Mouse (Mus musculus) E14TG2a.4 (cell line): ENCODE measurements around the gene Iqch.

ENCODE experiments used
- CTCF ChIP-seq: conservative IDR thresholded peaks from 2 replicates; pipeline ENCODE4 v1.5.1; 2014; ENCODE audit warnings: low read length
- NANOG ChIP-seq: IDR thresholded peaks from 2 replicates; pipeline ENCODE4 v1.6.1; 2014; ENCODE audit warnings: borderline replicate concordance, low read length, mixed read lengths

DNA sequence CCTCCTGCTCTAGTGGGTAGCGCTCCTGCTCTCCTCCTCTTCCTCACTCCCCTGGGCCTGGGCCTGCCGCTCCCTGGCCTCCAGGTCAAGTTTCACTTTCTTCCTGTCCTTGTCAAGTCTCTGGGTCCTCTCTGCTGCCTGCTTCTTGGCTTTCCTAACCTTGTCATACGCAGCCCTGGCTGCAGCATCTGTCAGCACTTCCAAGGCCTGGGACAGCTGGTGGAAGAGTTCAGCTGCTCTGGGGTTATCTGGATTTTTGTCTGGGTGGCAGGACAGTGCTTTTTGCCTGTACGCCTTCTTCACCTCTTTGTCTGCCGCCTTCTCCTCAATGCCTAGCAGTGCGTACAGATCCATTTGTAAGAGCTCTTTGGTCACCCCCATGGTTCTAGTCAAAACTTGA, 158.6 kb downstream of the Iqch start:
- TF ChIP-seq CTCF = no peak
- no peak for TF ChIP-seq NANOG
